15 mouse cellular contexts compared by ENCODE assay signal in the genomic region with DNA sequence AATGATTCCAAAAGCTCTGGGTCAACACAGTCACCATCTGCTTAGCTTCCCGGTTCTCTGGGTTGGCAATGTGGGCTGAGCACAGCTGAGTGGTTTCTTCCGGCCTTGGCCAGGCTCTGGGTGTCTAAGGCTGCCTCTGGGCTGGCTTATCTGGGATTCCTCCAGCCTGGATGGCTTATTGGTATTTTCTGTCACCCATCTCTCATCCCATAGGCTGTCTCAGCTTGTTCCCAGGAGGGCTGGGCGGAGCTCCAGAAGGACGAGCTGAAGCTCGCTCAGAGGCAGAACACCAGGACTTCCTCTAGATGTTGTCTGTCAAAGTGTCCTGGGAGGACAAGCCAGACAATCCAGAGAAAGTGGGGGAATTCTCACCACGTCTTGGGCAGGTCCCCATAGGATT.
DNase-seq lines count a peak whose midpoint lies in the region; ATAC-seq and TF ChIP-seq lines count a peak whose summit lies in the region.
"Had no signal": no experiment of that assay in that cellular context is flagged by ENCODE, and none has a peak within 500 bp of the region (broad histone marks: within the 10 kb centered on the region; RNA-seq: fewer than 3 reads in every experiment).

No protein-coding gene starts in this region.

- no peak overlapping the region for H3K4me2 ChIP-seq in lung, postnatal 0 days (replicated peaks; ENCODE audit: low read depth, low read length)
- H3K4me2 ChIP-seq in hindbrain, embryonic 12.5 days (replicated peaks): no peak overlapping the region
- H3K4me2 ChIP-seq: liver, embryonic 12.5 days; midbrain, embryonic 15.5 days; neural tube, embryonic 12.5 days; stomach, embryonic 15.5 days had no signal

- no peak for ATAC-seq in lung, postnatal 0 days
- no peak for ATAC-seq in hindbrain, embryonic 12.5 days (ENCODE audit: low FRiP score)
- ATAC-seq: CD4-positive, CD25-positive, alpha-beta regulatory T cell, adult 4 months; liver, embryonic 12.5 days; midbrain, embryonic 15.5 days had no signal

- peak; percentile 21 for DNase-seq in frontal cortex, postnatal 36 days (ENCODE audit: low spot score in 2 of 2)
- DNase-seq in frontal cortex, postnatal 14 days (ENCODE audit: low spot score in 2 of 2): no peak
- DNase-seq in lung, postnatal 10 days: peak; percentile 39
- DNase-seq in lung, postnatal 0 days (ENCODE audit: low spot score): no peak
- peak; percentile 41 to 50 for DNase-seq in heart, postnatal 14 days
- peak; percentile 31 for DNase-seq in right cerebral cortex, postnatal 4 days
- DNase-seq: kidney, postnatal 25 days; thymus, postnatal 36 days had no signal

- H3K36me3 ChIP-seq in lung, postnatal 0 days (ENCODE audit: insufficient read depth, low read length): no peaks in the 10 kb centered on the region
- H3K36me3 ChIP-seq in hindbrain, embryonic 12.5 days: no peaks in the 10 kb centered on the region
- H3K36me3 ChIP-seq: liver, embryonic 12.5 days; midbrain, embryonic 15.5 days; neural tube, embryonic 12.5 days; stomach, embryonic 15.5 days had no signal

- H3K9ac ChIP-seq in lung, postnatal 0 days (replicated peaks; ENCODE audit: low read depth): no peak overlapping the region
- H3K9ac ChIP-seq in hindbrain, embryonic 12.5 days: no peak overlapping the region
- H3K9ac ChIP-seq: liver, embryonic 12.5 days; midbrain, embryonic 15.5 days; neural tube, embryonic 12.5 days; stomach, embryonic 15.5 days had no signal

- H3K4me1 ChIP-seq in lung, postnatal 0 days (ENCODE audit: insufficient read depth, low read depth, low read length): no peaks in the 10 kb centered on the region
- H3K4me1 ChIP-seq in hindbrain, embryonic 12.5 days: peaks cover 13% of the 10 kb centered on the region
- H3K4me1 ChIP-seq: liver, embryonic 12.5 days; neural tube, embryonic 12.5 days; stomach, embryonic 15.5 days had no signal

- no peaks in the 10 kb centered on the region for H3K9me3 ChIP-seq in lung, postnatal 0 days (ENCODE audit: low read length)
- no peaks in the 10 kb centered on the region for H3K9me3 ChIP-seq in hindbrain, embryonic 12.5 days (replicated peaks)
- H3K9me3 ChIP-seq: liver, embryonic 12.5 days; midbrain, embryonic 15.5 days; neural tube, embryonic 12.5 days; stomach, embryonic 15.5 days had no signal

- 32% methylated on average over 6 of the region's 6 CpGs for WGBS in lung, postnatal 0 days
- 63% methylated on average over 6 of the region's 6 CpGs for WGBS in hindbrain, embryonic 12.5 days

- no peak overlapping the region for H3K4me3 ChIP-seq in lung, postnatal 0 days (ENCODE audit: low read depth, low read length)
- H3K4me3 ChIP-seq in hindbrain, embryonic 12.5 days: no peak overlapping the region
- H3K4me3 ChIP-seq: liver, embryonic 12.5 days; midbrain, embryonic 15.5 days; neural tube, embryonic 12.5 days; stomach, embryonic 15.5 days had no signal

- TF ChIP-seq CTCF in lung, postnatal 0 days (IDR thresholded peaks at IDR 0.05): no peak

- intact Hi-C loops in heart, postnatal 14 days (cut with DNase I): no loop called here

- TF ChIP-seq EP300 in lung, postnatal 0 days (IDR thresholded peaks at IDR 0.05): no peak

- H3K27me3 ChIP-seq in lung, postnatal 0 days (replicated peaks; ENCODE audit: insufficient read depth, low read length): no peaks in the 10 kb centered on the region
- H3K27me3 ChIP-seq in hindbrain, embryonic 12.5 days: 0 out of 2 replicates have a peak, but pooled peaks cover 3% of the 10 kb centered on the region
- H3K27me3 ChIP-seq: liver, embryonic 12.5 days; midbrain, embryonic 15.5 days; neural tube, embryonic 12.5 days; stomach, embryonic 15.5 days had no signal

- no peak overlapping the region for H3K27ac ChIP-seq in lung, postnatal 0 days (ENCODE audit: low read length)
- no peak overlapping the region for H3K27ac ChIP-seq in hindbrain, embryonic 12.5 days
- H3K27ac ChIP-seq: liver, embryonic 12.5 days; macrophage; midbrain, embryonic 15.5 days; neural tube, embryonic 12.5 days; stomach, embryonic 15.5 days had no signal

Comparison
In these comparisons a context has a peak if more than half of its experiments do, and no peak if none do; other contexts are left out.
1. DNase-seq: peak in frontal cortex, postnatal 36 days (2 of 2), lung, postnatal 10 days (single experiment), heart, postnatal 14 days (2 of 2) and right cerebral cortex, postnatal 4 days (single experiment); none in frontal cortex, postnatal 14 days (0 of 2) and lung, postnatal 0 days (single experiment).